Mouse (Mus musculus) hindbrain, embryonic 10.5 days (tissue): ENCODE data around the gene Ces2g. TPM values are rescaled to one million over a fixed set of nuclear protein-coding genes. Genes with fewer than 3 reads are reported as not detected.

Source experiments
- DNase-seq: peaks from one replicate; pipeline ENCODE4 v3.0.0-alpha.2; 2017; ENCODE audit warnings: low spot score
- H3K27ac ChIP-seq: fragments of 300-500 bp; sonication (generic); 2 replicates; pipeline ENCODE4 v1.5.1; 2016; ENCODE audit warnings: mild to moderate bottlenecking, moderate library complexity
- H3K27me3 ChIP-seq: fragments of 300-500 bp; sonication (generic); 2 replicates; pipeline ENCODE4 v1.6.1; 2016; ENCODE audit warnings: mild to moderate bottlenecking; ENCODE audit not compliant: poor library complexity, insufficient read depth, severe bottlenecking
- H3K36me3 ChIP-seq: fragments of 300-500 bp; sonication (generic); 2 replicates; pipeline ENCODE4 v1.6.1; 2016; ENCODE audit warnings: mild to moderate bottlenecking, moderate library complexity
- H3K4me1 ChIP-seq: fragments of 300-500 bp; sonication (generic); replicated peaks from 2 replicates; pipeline ENCODE4 v1.6.1; 2016; ENCODE audit warnings: mild to moderate bottlenecking
- H3K4me3 ChIP-seq: fragments of 300-500 bp; sonication (generic); 2 replicates; pipeline ENCODE4 v1.5.1; 2016; ENCODE audit warnings: mild to moderate bottlenecking, moderate library complexity
- H3K9me3 ChIP-seq: fragments of 300-500 bp; sonication (generic); 2 replicates; pipeline ENCODE4 v1.6.1; 2016; ENCODE audit warnings: mild to moderate bottlenecking, moderate library complexity
- WGBS: fragments of 180-500 bp; shearing (Covaris S2); methylation state at CpG from one replicate; pipeline ENCODE4 v1.1.7; 2016; 5-methylcytosine and 5-hydroxymethylcytosine counted together
- polyA plus RNA-seq: library from polyadenylated mRNA; unstranded; fragments of >200 nt; fragmentation: Nextera tagmentation; extraction: Ambion mirVana; gene quantifications from 2 replicates; pipeline ENCODE4 v1.2.1, GENCODE M21; 2016

Gene Ces2g
- polyA plus RNA-seq: not detected in 2 replicates

DNA sequence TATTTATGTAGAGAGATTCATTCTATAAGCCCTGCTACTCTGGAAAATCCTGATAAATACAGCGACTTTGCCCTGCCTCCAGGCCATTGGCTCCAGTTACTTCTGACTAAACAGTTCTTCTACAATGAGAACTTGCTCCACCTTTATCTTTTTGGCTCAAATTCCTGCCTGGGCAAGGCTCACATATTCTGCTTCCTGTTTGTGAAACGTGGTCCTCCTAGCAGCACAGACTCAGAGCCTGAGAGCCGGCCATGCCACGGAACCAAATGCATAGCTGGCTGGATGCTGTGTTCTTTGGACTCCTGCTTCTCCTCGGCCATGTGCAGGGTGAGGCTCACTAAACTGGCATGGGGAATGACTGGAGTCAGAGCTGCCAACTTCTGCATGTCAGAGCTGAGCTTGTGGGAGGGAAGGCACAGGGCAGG, at the start of gene Ces2g:
Ces2g (plus strand) TSS at position 182 of the 425 bp plus-strand sequence.
- 75% methylated on average over 5 of the region's 5 CpGs for WGBS
- H3K4me3 ChIP-seq: no peak within 1 kb of the TSS

DNA sequence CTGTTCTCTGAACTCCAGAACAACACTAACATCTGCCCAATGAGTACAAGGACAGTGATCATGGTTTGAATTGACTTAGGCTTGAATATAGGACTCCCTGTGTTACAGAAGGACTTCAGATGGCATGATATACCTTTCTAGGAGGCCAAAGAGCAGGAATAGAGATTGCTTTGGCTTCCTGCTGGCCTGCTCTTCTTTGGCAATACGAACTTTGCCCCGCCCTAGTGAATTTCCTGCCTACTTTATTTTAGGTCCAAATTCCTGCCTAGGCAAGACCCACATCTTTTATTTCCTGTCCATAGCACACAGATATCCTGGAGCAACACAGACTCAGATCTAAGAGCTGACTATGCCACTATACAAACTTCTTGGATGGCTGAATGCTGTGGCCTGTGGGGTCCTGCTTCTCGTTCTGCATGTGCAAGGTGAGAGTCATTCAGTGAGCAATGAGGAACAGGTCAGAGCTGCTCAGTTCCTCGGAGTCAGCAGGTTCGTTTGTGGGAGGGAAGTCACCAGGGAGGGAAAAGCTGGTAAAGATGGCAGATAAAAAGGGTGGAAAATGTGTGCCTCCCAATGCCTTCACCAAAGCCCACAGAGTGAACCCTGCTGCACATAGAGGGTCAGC, 35.4 kb upstream of the Ces2g start, which contains the start of gene Ces2e:
Ces2e (plus strand) TSS at position 289 of the 625 bp plus-strand sequence.
- Histone ChIP-seq H3K4me1 (no peaks in the 10 kb centered on the region), H3K4me3 (no peak within 1 kb of the TSS), H3K27ac (no peak within 1 kb of the TSS), H3K36me3 (no peaks in the 10 kb centered on the region), H3K27me3 (no peaks in the 10 kb centered on the region), H3K9me3 (no peaks in the 10 kb centered on the region)
- no peak for DNase-seq
- WGBS: 75% methylated on average over 5 of the region's 5 CpGs

More for the DNA sequence above, at the start of gene Ces2g:
- Histone ChIP-seq H3K27ac (no peak within 1 kb of the TSS), H3K4me1 (no peaks in the 10 kb centered on the region), H3K27me3 (no peaks in the 10 kb centered on the region), H3K36me3 (no peaks in the 10 kb centered on the region), H3K9me3 (no peaks in the 10 kb centered on the region)
- DNase-seq: no peak

DNA sequence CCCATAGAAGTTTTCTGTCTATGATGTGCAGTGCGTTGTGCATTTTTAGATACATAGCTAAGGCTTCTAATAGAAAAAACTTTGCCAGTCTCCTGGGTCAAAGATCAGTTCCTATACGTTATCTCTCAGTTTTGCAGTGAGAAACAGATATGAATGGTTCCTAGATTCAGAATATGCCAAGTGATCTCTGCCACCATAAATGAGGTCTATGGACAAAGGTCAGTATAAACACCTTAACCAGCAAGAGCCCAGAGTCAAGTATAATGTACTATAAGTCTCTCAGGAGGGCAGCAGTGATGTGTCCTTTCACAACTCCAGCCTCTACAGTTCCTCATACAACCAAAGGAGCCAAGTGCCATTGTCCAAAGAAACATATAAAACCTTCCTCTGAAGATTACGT, 34.2 kb upstream of the Ces2g start:
- Histone ChIP-seq H3K27ac (no peak overlapping the region), H3K4me1 (no peaks in the 10 kb centered on the region), H3K36me3 (no peaks in the 10 kb centered on the region), H3K4me3 (no peak overlapping the region), H3K9me3 (no peaks in the 10 kb centered on the region), H3K27me3 (no peaks in the 10 kb centered on the region)
- DNase-seq: no peak
- WGBS: 80% methylated on average over 3 of the region's 3 CpGs

DNA sequence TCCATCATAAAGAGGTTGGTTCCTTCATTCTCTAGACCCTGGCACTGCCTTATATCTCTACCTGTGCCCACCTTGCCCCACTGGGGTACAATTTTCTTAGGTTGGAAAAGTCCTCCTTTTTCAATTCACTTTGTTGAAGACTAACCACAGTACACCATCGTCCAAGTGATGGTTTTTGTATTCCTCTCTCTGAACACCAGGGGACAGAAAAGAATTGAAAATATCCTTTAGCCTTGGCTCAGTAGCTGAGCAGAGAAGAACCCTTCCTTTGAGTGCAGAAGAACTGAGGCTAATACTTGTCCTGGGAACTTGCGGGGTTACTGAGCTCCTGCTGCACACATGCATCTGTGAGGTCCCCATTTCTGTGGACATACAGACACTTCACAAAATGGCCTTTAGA, 16.9 kb upstream of the Ces2g start:
- Histone ChIP-seq H3K36me3 (no peaks in the 10 kb centered on the region), H3K27ac (no peak overlapping the region), H3K4me1 (no peaks in the 10 kb centered on the region), H3K4me3 (no peak overlapping the region), H3K9me3 (no peaks in the 10 kb centered on the region), H3K27me3 (no peaks in the 10 kb centered on the region)
- WGBS: 90% methylated on average over 2 of the region's 2 CpGs
- no peak for DNase-seq

DNA sequence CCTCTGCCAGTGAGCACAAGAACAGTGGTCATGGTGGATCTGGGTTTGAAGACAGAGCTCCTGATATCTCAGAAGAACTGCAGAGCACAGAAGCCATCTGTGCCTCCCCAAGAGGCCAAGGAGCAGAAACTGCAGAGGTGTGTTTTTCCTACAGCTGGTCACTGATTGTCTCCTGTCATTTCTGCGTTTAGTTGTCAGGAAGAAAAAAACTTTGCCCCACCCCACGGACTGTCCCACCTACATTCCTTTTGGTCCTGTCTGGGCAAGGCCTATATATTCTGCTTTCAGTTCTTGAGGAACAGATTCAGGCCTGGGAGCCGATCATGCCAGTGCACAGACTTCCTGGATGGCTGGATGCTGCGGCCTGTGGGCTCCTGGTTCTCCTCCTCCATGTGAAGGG, 14.5 kb upstream of the Ces2g start, which contains the start of gene Ces2f:
Ces2f (plus strand) TSS at position 301 of the 400 bp plus-strand sequence.
- Histone ChIP-seq H3K9me3 (no peaks in the 10 kb centered on the region), H3K36me3 (no peaks in the 10 kb centered on the region), H3K4me3 (no peak within 1 kb of the TSS), H3K27ac (no peak within 1 kb of the TSS), H3K4me1 (no peaks in the 10 kb centered on the region), H3K27me3 (no peaks in the 10 kb centered on the region)
- DNase-seq: no peak
- 89% methylated on average over 4 of the region's 4 CpGs for WGBS

DNA sequence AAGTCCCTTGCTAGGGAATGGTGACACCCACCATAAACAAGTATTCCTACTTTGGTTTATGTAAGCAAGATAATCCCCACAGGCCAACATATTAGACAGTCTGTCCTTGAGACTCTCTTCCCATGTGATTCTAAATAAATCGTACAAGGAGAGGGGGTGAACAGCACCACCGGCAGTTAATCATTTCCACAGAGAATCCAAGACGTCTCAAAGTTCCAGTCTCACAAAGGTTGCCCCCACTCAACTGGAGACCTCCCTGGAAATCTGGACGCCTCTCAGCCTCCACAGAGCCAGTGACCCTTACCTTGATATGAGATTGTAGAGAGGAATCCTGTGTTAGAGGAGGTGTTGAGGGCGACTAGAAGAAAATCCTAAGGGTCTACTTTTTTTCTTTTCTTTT, 12.5 kb upstream of the Ces2g start:
- Histone ChIP-seq H3K4me1 (no peaks in the 10 kb centered on the region), H3K9me3 (no peaks in the 10 kb centered on the region), H3K27me3 (no peaks in the 10 kb centered on the region), H3K27ac (no peak overlapping the region), H3K4me3 (no peak overlapping the region), H3K36me3 (no peaks in the 10 kb centered on the region)
- 85% methylated on average over 5 of the region's 5 CpGs for WGBS
- DNase-seq: no peak

DNA sequence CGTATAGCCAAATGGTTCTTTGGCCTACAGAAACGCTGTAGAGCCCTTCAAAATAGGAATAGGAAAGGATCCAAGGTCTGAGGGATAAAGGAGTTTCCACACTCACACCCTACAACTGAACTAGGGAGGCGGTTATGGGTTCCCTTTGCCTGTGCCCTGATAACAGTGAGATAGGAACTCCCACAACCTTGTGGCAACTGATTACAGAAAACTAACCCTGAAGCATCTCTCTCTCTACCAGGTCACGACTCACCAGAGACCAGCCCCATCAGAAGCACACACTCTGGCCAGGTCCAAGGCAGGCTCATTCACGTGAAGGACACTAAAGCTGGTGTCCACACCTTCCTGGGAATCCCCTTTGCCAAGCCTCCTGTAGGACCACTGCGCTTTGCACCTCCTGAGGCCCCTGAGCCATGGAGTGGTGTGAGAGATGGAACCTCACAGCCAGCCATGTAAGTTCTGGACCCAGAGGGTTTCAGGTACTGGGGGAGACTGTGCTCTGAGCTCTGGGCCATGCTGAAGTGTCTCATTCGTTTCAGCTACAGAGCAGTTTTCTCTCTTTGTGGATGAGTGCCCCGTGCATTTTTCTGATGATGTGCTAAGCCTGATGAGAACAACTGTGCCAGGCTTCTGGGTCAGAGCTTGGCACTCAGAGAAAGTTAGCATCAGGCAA, 847 bp downstream of the Ces2g start:
- no peak for DNase-seq
- Histone ChIP-seq H3K9me3 (no peaks in the 10 kb centered on the region), H3K4me1 (no peaks in the 10 kb centered on the region), H3K4me3 (no peak overlapping the region), H3K27ac (no peak overlapping the region), H3K36me3 (no peaks in the 10 kb centered on the region), H3K27me3 (no peaks in the 10 kb centered on the region)
- 81% methylated on average over 8 of the region's 8 CpGs for WGBS

DNA sequence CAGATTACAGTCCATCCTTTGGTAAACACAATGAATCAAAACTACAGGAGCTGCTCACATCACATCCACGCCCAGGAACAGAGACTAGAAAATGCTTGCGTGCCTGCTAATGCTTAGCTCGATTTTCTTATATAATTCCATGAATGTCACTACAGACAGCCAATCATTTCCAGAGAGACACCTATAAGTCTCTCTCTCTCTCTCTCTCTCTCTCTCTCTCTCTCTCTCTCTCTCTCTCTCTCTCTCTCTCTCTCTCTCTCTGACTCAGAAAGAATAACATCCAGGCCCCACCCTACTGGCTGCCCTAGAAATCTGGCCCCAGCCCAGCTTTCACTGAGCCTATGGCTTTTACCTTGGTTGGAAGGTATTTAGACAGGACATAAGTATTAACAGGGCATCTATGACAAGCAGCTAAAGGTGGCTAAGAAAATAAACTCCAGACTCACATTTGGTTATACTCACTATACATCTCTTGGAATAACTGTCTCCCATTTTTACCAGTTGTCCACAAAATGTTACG, 1.9 kb downstream of the Ces2g start:
- WGBS: 91% methylated on average over 4 of the region's 4 CpGs
- Histone ChIP-seq H3K27ac (no peak overlapping the region), H3K4me3 (no peak overlapping the region), H3K36me3 (no peaks in the 10 kb centered on the region), H3K27me3 (no peaks in the 10 kb centered on the region), H3K4me1 (no peaks in the 10 kb centered on the region), H3K9me3 (no peaks in the 10 kb centered on the region)
- no peak for DNase-seq

DNA sequence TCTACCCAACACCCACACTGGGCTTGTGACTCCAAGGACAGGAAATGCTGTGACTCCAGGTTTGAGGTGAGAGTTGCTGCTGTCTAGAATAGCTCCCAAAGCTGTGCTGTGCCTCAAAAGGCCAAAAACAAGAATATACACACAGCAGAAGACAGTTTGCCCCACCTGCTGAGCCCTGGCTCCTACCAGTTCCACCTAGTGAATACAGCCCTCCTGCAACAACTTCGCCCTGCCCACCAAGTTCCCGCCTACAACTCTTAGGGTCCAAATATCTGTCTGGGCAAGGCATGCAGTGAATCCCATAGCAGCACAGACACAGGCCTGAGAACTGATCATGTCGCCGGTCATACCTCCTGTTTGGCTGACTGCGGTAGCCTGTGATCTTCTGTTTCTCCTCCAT, 22.6 kb downstream of the Ces2g start:
- Histone ChIP-seq H3K4me3 (no peak overlapping the region), H3K9me3 (peaks cover 16% of the 10 kb centered on the region), H3K27me3 (no peaks in the 10 kb centered on the region), H3K36me3 (no peaks in the 10 kb centered on the region), H3K4me1 (no peaks in the 10 kb centered on the region), H3K27ac (no peak overlapping the region)
- WGBS: 93% methylated on average over 5 of the region's 5 CpGs
- no peak for DNase-seq

DNA sequence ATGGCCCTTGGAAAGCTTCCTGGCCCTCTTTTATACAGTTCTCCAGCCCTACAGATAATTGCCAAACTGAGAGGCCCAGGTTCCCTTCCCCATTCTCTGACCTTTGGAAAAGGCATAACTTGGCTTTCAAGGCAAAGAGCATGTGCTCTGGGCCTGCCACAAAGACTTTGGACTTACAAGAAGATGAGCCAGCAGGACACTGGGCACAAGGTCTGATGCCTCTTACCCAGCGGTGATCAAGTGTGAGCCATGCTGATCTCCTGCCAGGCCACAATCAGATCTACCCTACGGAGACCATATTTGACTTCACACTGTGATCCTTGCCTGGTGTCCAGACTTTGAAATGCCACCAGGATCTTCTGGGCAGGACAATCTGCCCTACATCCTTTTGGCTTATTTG, 23.4 kb downstream of the Ces2g start:
- no peaks in the 10 kb centered on the region for H3K4me1 ChIP-seq
- DNase-seq: no peak
- H3K36me3 ChIP-seq: no peaks in the 10 kb centered on the region
- no peaks in the 10 kb centered on the region for H3K27me3 ChIP-seq
- peaks cover 8% of the 10 kb centered on the region for H3K9me3 ChIP-seq
- 90% methylated on average over 2 of the region's 2 CpGs for WGBS
- H3K27ac ChIP-seq: no peak overlapping the region
- H3K4me3 ChIP-seq: no peak overlapping the region

DNA sequence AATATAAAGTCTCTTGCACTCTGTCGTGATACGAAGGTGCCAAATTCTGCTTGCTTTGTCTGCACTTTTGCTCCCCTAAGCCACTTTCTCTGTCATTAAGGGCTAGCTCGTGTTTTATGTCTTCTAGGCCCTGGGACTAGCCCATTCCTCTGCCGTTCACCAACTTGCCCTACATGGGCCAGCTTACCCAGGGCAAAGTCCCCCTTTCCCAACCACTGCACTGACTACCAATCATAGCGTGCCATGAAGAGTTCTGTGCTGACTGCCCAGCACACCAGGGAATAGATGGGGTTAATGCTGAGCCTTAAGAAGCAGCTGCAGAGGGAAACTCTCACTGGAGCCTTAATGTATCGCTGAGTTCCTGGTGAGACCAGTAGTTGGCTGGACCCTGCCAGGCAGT, 36.7 kb downstream of the Ces2g start:
- Histone ChIP-seq H3K4me3 (no peak overlapping the region), H3K4me1 (no peaks in the 10 kb centered on the region), H3K27me3 (no peaks in the 10 kb centered on the region), H3K27ac (no peak overlapping the region), H3K36me3 (no peaks in the 10 kb centered on the region), H3K9me3 (no peaks in the 10 kb centered on the region)
- WGBS: 84% methylated on average over 6 of the region's 6 CpGs
- no peak for DNase-seq

DNA sequence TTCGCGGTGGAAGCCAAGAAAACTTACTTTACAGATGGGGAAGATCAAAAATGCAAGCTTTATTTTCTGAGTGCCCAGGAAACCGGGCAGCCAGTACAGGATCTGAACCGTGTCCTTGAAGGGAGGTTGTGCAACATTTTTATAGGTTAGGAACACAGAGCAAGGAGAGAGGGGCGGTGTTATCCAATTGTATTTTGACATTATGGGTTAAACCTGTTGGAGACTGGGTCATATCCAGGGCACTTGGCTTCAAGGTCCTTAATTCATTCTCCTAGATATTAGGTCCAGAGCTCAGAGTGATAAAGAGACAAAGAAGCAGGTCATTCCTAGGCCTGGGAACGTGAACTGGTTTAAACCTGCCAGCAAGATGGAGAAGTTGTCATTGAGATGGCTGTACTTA, 37.7 kb downstream of the Ces2g start:
- Histone ChIP-seq H3K9me3 (no peaks in the 10 kb centered on the region), H3K4me3 (no peak overlapping the region), H3K4me1 (no peaks in the 10 kb centered on the region), H3K36me3 (no peaks in the 10 kb centered on the region), H3K27ac (no peak overlapping the region), H3K27me3 (no peaks in the 10 kb centered on the region)
- 87% methylated on average over 6 of the region's 6 CpGs for WGBS
- no peak for DNase-seq

DNA sequence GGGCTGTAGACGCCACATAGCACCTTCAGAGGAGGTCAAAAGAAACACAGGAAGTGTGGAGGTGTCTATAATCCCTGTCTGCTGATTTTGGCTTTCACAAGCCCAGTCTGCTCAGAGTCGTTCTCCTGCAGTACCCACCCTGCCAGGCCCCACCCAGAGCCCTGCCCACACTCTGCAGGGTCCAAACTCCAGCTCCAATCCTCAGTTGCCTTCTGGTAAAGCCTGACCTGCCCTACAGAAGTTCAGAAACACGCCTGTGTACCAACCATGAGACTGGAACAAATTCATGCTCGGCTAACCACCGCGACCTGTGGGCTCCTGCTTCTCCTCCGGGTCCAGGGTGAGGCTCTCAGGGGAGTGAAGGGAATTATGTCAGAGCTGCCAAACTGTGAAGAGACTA, 39.1 kb downstream of the Ces2g start, which contains the start of gene Ces2h:
Ces2h (plus strand) TSS at position 268 of the 400 bp plus-strand sequence.
- Histone ChIP-seq H3K27me3 (no peaks in the 10 kb centered on the region), H3K27ac (no peak within 1 kb of the TSS), H3K4me1 (no peaks in the 10 kb centered on the region), H3K36me3 (no peaks in the 10 kb centered on the region), H3K9me3 (no peaks in the 10 kb centered on the region), H3K4me3 (no peak within 1 kb of the TSS)
- no peak for DNase-seq
- 89% methylated on average over 7 of the region's 7 CpGs for WGBS
